ENCODE assay signal across 32 mouse cellular contexts in the genomic region with DNA sequence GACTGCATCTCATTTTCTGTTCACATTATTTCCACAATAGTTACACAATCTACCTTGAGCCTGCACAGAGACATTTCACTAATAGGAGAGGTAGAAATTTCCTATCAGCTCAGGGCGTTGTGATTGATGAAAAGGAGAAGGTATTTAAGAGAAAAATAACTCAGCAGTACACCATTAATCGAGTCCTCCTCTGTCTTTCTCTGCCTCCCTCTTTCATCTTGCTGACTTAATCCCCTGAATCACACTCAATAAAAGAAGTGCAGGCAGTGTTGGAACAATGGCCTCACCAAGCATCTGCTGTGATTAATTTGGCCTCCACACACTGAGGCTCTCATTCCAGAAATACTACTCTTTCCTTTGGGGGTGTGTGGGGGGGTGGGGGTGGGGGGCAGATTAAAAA.
A peak's percentile ranks its signal among the peaks of the same experiment; 100 is the strongest.
DNase-seq lines count a peak whose midpoint lies in the region; ATAC-seq and TF ChIP-seq lines count a peak whose summit lies in the region.
"Had no signal": no experiment of that assay in that cellular context is flagged by ENCODE, and none has a peak within 500 bp of the region (broad histone marks: within the 10 kb centered on the region; RNA-seq: fewer than 3 reads in every experiment).

No protein-coding gene starts in this region.

- no peaks in the 10 kb centered on the region for H3K9me3 ChIP-seq in midbrain, embryonic 11.5 days (ENCODE audit: control insufficient read depth, low read length)
- no peaks in the 10 kb centered on the region for H3K9me3 ChIP-seq in midbrain, postnatal 0 days (ENCODE audit: low read length)
- no peaks in the 10 kb centered on the region for H3K9me3 ChIP-seq in forebrain, embryonic 14.5 days (replicated peaks; ENCODE audit: control insufficient read depth, low read length)
- H3K9me3 ChIP-seq: embryonic facial prominence, embryonic 12.5 days; heart, embryonic 10.5 days; heart, embryonic 15.5 days; liver, embryonic 13.5 days; neural tube, embryonic 15.5 days had no signal

- no peaks in the 10 kb centered on the region for H3K36me3 ChIP-seq in midbrain, embryonic 11.5 days (ENCODE audit: control insufficient read depth, insufficient read depth, low read length)
- no peaks in the 10 kb centered on the region for H3K36me3 ChIP-seq in midbrain, postnatal 0 days (ENCODE audit: insufficient read depth, low read length)
- no peaks in the 10 kb centered on the region for H3K36me3 ChIP-seq in forebrain, embryonic 14.5 days (ENCODE audit: control insufficient read depth, insufficient read depth, low read length)
- H3K36me3 ChIP-seq: embryonic facial prominence, embryonic 12.5 days; heart, embryonic 10.5 days; heart, embryonic 15.5 days; liver, embryonic 13.5 days; neural tube, embryonic 15.5 days had no signal

- H3K4me2 ChIP-seq in midbrain, embryonic 11.5 days, result no peak overlapping the region
- no peak overlapping the region for H3K4me2 ChIP-seq in midbrain, postnatal 0 days (ENCODE audit: low read depth, low read length, poor library complexity, severe bottlenecking)
- no peak overlapping the region for H3K4me2 ChIP-seq in forebrain, embryonic 14.5 days (ENCODE audit: low read length)
- H3K4me2 ChIP-seq: embryonic facial prominence, embryonic 12.5 days; heart, embryonic 15.5 days; liver, embryonic 13.5 days; neural tube, embryonic 15.5 days had no signal

- no peak overlapping the region for H3K9ac ChIP-seq in midbrain, embryonic 11.5 days (ENCODE audit: low read length)
- H3K9ac ChIP-seq in midbrain, postnatal 0 days (replicated peaks; ENCODE audit: low read length, poor library complexity, severe bottlenecking), result no peak overlapping the region
- H3K9ac ChIP-seq in forebrain, embryonic 14.5 days (ENCODE audit: low read length), result no peak overlapping the region
- H3K9ac ChIP-seq: embryonic facial prominence, embryonic 12.5 days; heart, embryonic 15.5 days; liver, embryonic 13.5 days; neural tube, embryonic 15.5 days had no signal

- H3K27me3 ChIP-seq in midbrain, embryonic 11.5 days (ENCODE audit: control insufficient read depth, insufficient read depth, low read length), result no peaks in the 10 kb centered on the region
- H3K27me3 ChIP-seq in midbrain, postnatal 0 days (ENCODE audit: insufficient read depth, low read length), result no peaks in the 10 kb centered on the region
- no peaks in the 10 kb centered on the region for H3K27me3 ChIP-seq in forebrain, embryonic 14.5 days (replicated peaks; ENCODE audit: control insufficient read depth, insufficient read depth, low read length)
- H3K27me3 ChIP-seq: embryonic facial prominence, embryonic 12.5 days; heart, embryonic 15.5 days; liver, embryonic 13.5 days; neural tube, embryonic 15.5 days had no signal

- peak; percentile 55 for DNase-seq in heart, adult 11 months
- DNase-seq in heart, postnatal 14 days, result no peak
- DNase-seq in midbrain, embryonic 11.5 days (ENCODE audit: low spot score, missing footprints), result peak; percentile 87
- no peak for DNase-seq in midbrain, postnatal 0 days (ENCODE audit: low spot score)
- peak; percentile 20 for DNase-seq in forebrain, embryonic 14.5 days (ENCODE audit: low spot score)
- DNase-seq in frontal cortex, postnatal 10 days (ENCODE audit: low spot score in 2 of 2), result no peak
- DNase-seq in thymus, postnatal 10 days (ENCODE audit: low spot score in 2 of 2), result no peak
- DNase-seq: adrenal gland, adult 2 months; adrenal gland, postnatal 36 days; B cell, adult 2 months; cerebellum, adult 8-10 months; cerebellum, postnatal 25 days; gastrocnemius, postnatal 10 days; heart, postnatal 36 days; kidney, adult 8-10 months; kidney, postnatal 4 days; left cerebral cortex, postnatal 4 days; liver, embryonic 13.5 days; lung, adult 18-20 months; lung, postnatal 4 days; retina, postnatal 1 day; right cerebral cortex, postnatal 14 days; thymus, postnatal 25 days had no signal

- H3K27ac ChIP-seq in midbrain, embryonic 11.5 days (ENCODE audit: low read depth, low read length), result peak overlapping the region; percentile 20; the same call in 1 of the 2 replicates
- no peak overlapping the region for H3K27ac ChIP-seq in midbrain, postnatal 0 days (ENCODE audit: low read depth, low read length)
- no peak overlapping the region for H3K27ac ChIP-seq in forebrain, embryonic 14.5 days (ENCODE audit: low read depth, low read length)
- H3K27ac ChIP-seq: embryonic facial prominence, embryonic 12.5 days; heart, embryonic 10.5 days; heart, embryonic 15.5 days; kidney, postnatal 0 days; liver, embryonic 13.5 days; neural tube, embryonic 15.5 days had no signal

- no peak overlapping the region for H3K4me3 ChIP-seq in midbrain, embryonic 11.5 days (ENCODE audit: low read depth, low read length)
- H3K4me3 ChIP-seq in midbrain, postnatal 0 days (ENCODE audit: low read depth, low read length), result no peak overlapping the region
- no peak overlapping the region for H3K4me3 ChIP-seq in forebrain, embryonic 14.5 days (ENCODE audit: low read depth, low read length)
- H3K4me3 ChIP-seq: embryonic facial prominence, embryonic 12.5 days; heart, embryonic 10.5 days; heart, embryonic 15.5 days; liver, embryonic 13.5 days; megakaryocyte, embryonic 14.5 days; neural tube, embryonic 15.5 days had no signal

- intact Hi-C loops in heart, postnatal 14 days (cut with DNase I), result no loop called here

- 0% methylated on average over 2 of the region's 2 CpGs for WGBS in midbrain, embryonic 11.5 days
- 10% methylated on average over 2 of the region's 2 CpGs for WGBS in midbrain, postnatal 0 days
- 0% methylated on average over 2 of the region's 2 CpGs for WGBS in forebrain, embryonic 14.5 days

- TF ChIP-seq CTCF in midbrain, postnatal 0 days (IDR thresholded peaks at IDR 0.05), result no peak

- H3K4me1 ChIP-seq in midbrain, embryonic 11.5 days (ENCODE audit: control insufficient read depth, insufficient read depth, low read length), result peaks cover 5% of the 10 kb centered on the region; the same call in 1 of the 2 replicates
- no peaks in the 10 kb centered on the region for H3K4me1 ChIP-seq in midbrain, postnatal 0 days (ENCODE audit: insufficient read depth, low read length)
- H3K4me1 ChIP-seq in forebrain, embryonic 14.5 days (ENCODE audit: control insufficient read depth, insufficient read depth, low read length), result peaks cover 5% of the 10 kb centered on the region; the same call in 1 of the 2 replicates
- H3K4me1 ChIP-seq: embryonic facial prominence, embryonic 12.5 days; heart, embryonic 10.5 days; heart, embryonic 15.5 days; liver, embryonic 13.5 days; neural tube, embryonic 15.5 days had no signal

- ATAC-seq in midbrain, embryonic 11.5 days (ENCODE audit: low FRiP score), result peak; percentile 67; the same call in 1 of the 2 replicates
- ATAC-seq in midbrain, postnatal 0 days (ENCODE audit: low FRiP score), result no peak
- ATAC-seq in forebrain, embryonic 14.5 days, result no peak
- ATAC-seq: activated CD4-positive, CD25-positive, alpha-beta regulatory T cell, adult 4 months; intestine, embryonic 16.5 days; lung, postnatal 0 days had no signal

Comparison
In these comparisons a context has a peak if more than half of its experiments do, and no peak if none do; other contexts are left out.
1. DNase-seq: peak in heart, adult 11 months (single experiment), midbrain, embryonic 11.5 days (single experiment) and forebrain, embryonic 14.5 days (single experiment); none in heart, postnatal 14 days (0 of 2), midbrain, postnatal 0 days (single experiment), frontal cortex, postnatal 10 days (0 of 2) and thymus, postnatal 10 days (0 of 2).